In the genomic region with DNA sequence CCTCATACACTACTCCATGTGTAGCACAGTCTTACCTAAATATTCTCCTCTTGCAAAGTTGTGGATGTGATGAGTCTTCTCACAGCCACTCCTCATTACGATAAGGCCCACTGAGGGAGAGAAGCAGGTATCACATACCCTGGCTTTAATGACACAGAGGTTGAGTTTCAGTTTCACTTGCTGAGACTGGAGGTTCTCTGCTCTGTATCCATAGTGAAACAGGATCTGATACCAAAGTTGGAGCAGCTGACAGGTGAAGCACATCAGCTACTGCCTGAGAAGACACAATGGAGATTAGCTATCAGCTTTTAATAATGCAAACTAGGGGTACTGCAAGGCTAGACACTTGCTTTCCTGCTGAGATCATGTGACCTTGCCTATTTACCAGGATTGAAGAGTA, we compare ENCODE assay signal across 23 mouse cellular contexts.
DNase-seq lines count a peak whose midpoint lies in the region; ATAC-seq lines count a peak whose summit lies in the region.
"Had no signal": no experiment of that assay in that cellular context is flagged by ENCODE, and none has a peak within 500 bp of the region (broad histone marks: within the 10 kb centered on the region; RNA-seq: fewer than 3 reads in every experiment).

No protein-coding gene starts in this region.

- no peaks in the 10 kb centered on the region for H3K36me3 ChIP-seq in kidney, embryonic 14.5 days (ENCODE audit: control insufficient read depth, insufficient read depth, low read length)
- no peaks in the 10 kb centered on the region for H3K36me3 ChIP-seq in kidney, embryonic 16.5 days (ENCODE audit: insufficient read depth, low read length)
- H3K36me3 ChIP-seq in megakaryocyte, embryonic 14.5 days (replicated peaks; ENCODE audit: low read length), result no peaks in the 10 kb centered on the region
- H3K36me3 ChIP-seq: embryonic facial prominence, embryonic 10.5 days; embryonic facial prominence, embryonic 12.5 days; forebrain, embryonic 15.5 days; G1E had no signal

- 0 out of 2 replicates have a peak, but pooled peaks have one; percentile 24 for ATAC-seq in kidney, embryonic 14.5 days (ENCODE audit: low FRiP score, low TSS enrichment)
- ATAC-seq in kidney, embryonic 16.5 days (ENCODE audit: low FRiP score, low TSS enrichment), result peak; percentile 42; the same call in 1 of the 2 replicates
- no peak for ATAC-seq in megakaryocyte, adult 5-6 weeks (ENCODE audit: poor library complexity, severe bottlenecking)
- ATAC-seq: activated CD4-positive, CD25-positive, alpha-beta regulatory T cell, adult 4 months; forebrain, embryonic 13.5 days; forebrain, embryonic 15.5 days; Patski had no signal

- no peaks in the 10 kb centered on the region for H3K4me1 ChIP-seq in kidney, embryonic 14.5 days (ENCODE audit: control insufficient read depth, insufficient read depth, low read length)
- no peaks in the 10 kb centered on the region for H3K4me1 ChIP-seq in kidney, embryonic 16.5 days (ENCODE audit: insufficient read depth, low read length)
- no peaks in the 10 kb centered on the region for H3K4me1 ChIP-seq in megakaryocyte, embryonic 14.5 days
- H3K4me1 ChIP-seq: embryonic facial prominence, embryonic 10.5 days; embryonic facial prominence, embryonic 12.5 days; forebrain, embryonic 13.5 days; forebrain, embryonic 15.5 days had no signal

- H3K4me3 ChIP-seq in kidney, embryonic 14.5 days (ENCODE audit: low read length), result no peak overlapping the region
- H3K4me3 ChIP-seq in kidney, embryonic 16.5 days (ENCODE audit: low read length), result no peak overlapping the region
- H3K4me3 ChIP-seq in megakaryocyte, embryonic 14.5 days (replicated peaks), result peak overlapping the region; percentile 21
- H3K4me3 ChIP-seq: embryonic facial prominence, embryonic 10.5 days; embryonic facial prominence, embryonic 12.5 days; forebrain, embryonic 13.5 days; forebrain, embryonic 15.5 days had no signal

- DNase-seq in kidney, postnatal 14 days, result no peak
- DNase-seq in kidney, postnatal 25 days, result no peak
- DNase-seq in A20 (ENCODE audit: low read depth, low spot score), result peak; percentile 17
- no peak for DNase-seq in right cerebral cortex, postnatal 14 days
- DNase-seq: adrenal gland, adult 8-10 months; adrenal gland, postnatal 14 days; adrenal gland, postnatal 36 days; cerebellum, adult 11-12 months; cerebellum, adult 2 months; cerebellum, adult 9-10 months; cerebellum, postnatal 10 days; cerebellum, postnatal 25 days had no signal

- no peak overlapping the region for H3K9ac ChIP-seq in kidney, embryonic 14.5 days (ENCODE audit: low read depth, low read length)
- H3K9ac ChIP-seq in kidney, embryonic 16.5 days (replicated peaks; ENCODE audit: low read length), result no peak overlapping the region
- H3K9ac ChIP-seq: embryonic facial prominence, embryonic 12.5 days; forebrain, embryonic 13.5 days; forebrain, embryonic 15.5 days had no signal

- H3K4me2 ChIP-seq in kidney, embryonic 14.5 days (replicated peaks; ENCODE audit: low read depth, low read length), result no peak overlapping the region
- H3K4me2 ChIP-seq in kidney, embryonic 16.5 days (replicated peaks; ENCODE audit: low read depth, low read length), result no peak overlapping the region
- H3K4me2 ChIP-seq: embryonic facial prominence, embryonic 12.5 days; forebrain, embryonic 13.5 days; forebrain, embryonic 15.5 days had no signal

- no peaks in the 10 kb centered on the region for H3K9me3 ChIP-seq in kidney, embryonic 14.5 days (ENCODE audit: control insufficient read depth, low read length)
- H3K9me3 ChIP-seq in kidney, embryonic 16.5 days (ENCODE audit: low read length), result no peaks in the 10 kb centered on the region
- H3K9me3 ChIP-seq in megakaryocyte, embryonic 14.5 days, result peaks cover 3% of the 10 kb centered on the region
- H3K9me3 ChIP-seq: embryonic facial prominence, embryonic 10.5 days; embryonic facial prominence, embryonic 12.5 days; forebrain, embryonic 13.5 days; forebrain, embryonic 15.5 days had no signal

- 59% methylated on average over 1 of the region's 1 CpGs for WGBS in kidney, embryonic 14.5 days
- 61% methylated on average over 1 of the region's 1 CpGs for WGBS in kidney, embryonic 16.5 days

- H3K27me3 ChIP-seq in kidney, embryonic 14.5 days (ENCODE audit: control insufficient read depth, insufficient read depth, low read length), result no peaks in the 10 kb centered on the region
- H3K27me3 ChIP-seq in kidney, embryonic 16.5 days (ENCODE audit: insufficient read depth, low read length), result no peaks in the 10 kb centered on the region
- H3K27me3 ChIP-seq in megakaryocyte, embryonic 14.5 days (replicated peaks), result no peaks in the 10 kb centered on the region
- H3K27me3 ChIP-seq: embryonic facial prominence, embryonic 12.5 days; forebrain, embryonic 13.5 days; forebrain, embryonic 15.5 days; Patski had no signal

- H3K27ac ChIP-seq in kidney, embryonic 14.5 days (ENCODE audit: low read depth, low read length), result no peak overlapping the region
- H3K27ac ChIP-seq in kidney, embryonic 16.5 days (ENCODE audit: low read length), result no peak overlapping the region
- H3K27ac ChIP-seq: embryonic facial prominence, embryonic 10.5 days; embryonic facial prominence, embryonic 12.5 days; forebrain, embryonic 13.5 days; forebrain, embryonic 15.5 days had no signal
